Mouse (Mus musculus): ENCODE measurements around the gene Car5a.

GRCm38 (mm10) chr8:121935341-121936294 is 9.1 kb downstream of the Car5a start:
- TF ChIP-seq POLR2AphosphoS2 (IDR thresholded peaks at IDR 0.05; ENCODE audit: low read length) (no peak), MAX (IDR thresholded peaks at IDR 0.05; ENCODE audit: low read length) (no peak), TAL1 (IDR thresholded peaks at IDR 0.05; ENCODE audit: low read length) (no peak), GATA1 (IDR thresholded peaks at IDR 0.05; ENCODE audit: low read depth, low read length) (no peak), CTCF (IDR thresholded peaks at IDR 0.05 in 2 of 3, conservative IDR thresholded peaks at IDR 0.05 in 1 of 3; ENCODE audit: control insufficient read depth in 1 of 3, insufficient read depth in 1 of 3, low read depth in 2 of 3, low read length in 3 of 3, poor library complexity in 1 of 3, severe bottlenecking in 1 of 3) (no peak)
